Mouse (Mus musculus): ENCODE data around the gene Macrod2. TPM values are rescaled to one million over a fixed set of nuclear protein-coding genes. Genes with fewer than 3 reads are reported as not detected.

The Macrod2 gene
- total and polyA plus RNA-seq, 2 experiments = 2.0 to 3.3 TPM

DNA sequence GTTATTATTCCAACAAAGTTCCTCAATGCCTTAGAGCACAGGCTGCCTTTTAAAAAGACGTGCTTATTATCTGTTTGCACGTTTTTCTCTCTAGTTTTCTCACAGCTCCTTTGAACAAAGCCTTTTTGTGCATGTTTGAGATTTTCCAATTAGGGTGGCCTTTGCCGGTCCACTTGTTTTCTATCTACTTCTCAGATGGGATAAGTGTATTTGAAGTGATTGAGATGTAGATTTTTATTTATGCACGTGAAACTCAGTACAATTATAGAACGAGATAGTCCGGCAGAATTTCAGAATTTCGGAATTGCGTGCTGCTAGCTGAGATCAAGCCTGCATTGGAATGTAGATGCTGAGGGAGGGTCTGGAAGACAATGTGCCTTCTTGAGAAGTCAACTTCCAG lies 138.5 kb downstream of the Macrod2 start:
- 88% methylated on average over 8 of the region's 8 CpGs for WGBS
- H3K36me3 ChIP-seq (ENCODE audit: control insufficient read depth, insufficient read depth, low read length) = no peaks in the 10 kb centered on the region
- no peaks in the 10 kb centered on the region for H3K4me1 ChIP-seq (ENCODE audit: control insufficient read depth, insufficient read depth, low read length)
- H3K27me3 ChIP-seq (ENCODE audit: control insufficient read depth, insufficient read depth, low read length) = no peaks in the 10 kb centered on the region
- no peak for DNase-seq (ENCODE audit: extremely low read depth, low read depth, low spot score)
- H3K27ac ChIP-seq (replicated peaks; ENCODE audit: insufficient read depth, low read depth, low read length) = no peak overlapping the region
- no peak for TF ChIP-seq CTCF (IDR thresholded peaks at IDR 0.05; ENCODE audit: low read depth, low read length)
- no peak overlapping the region for H3K4me3 ChIP-seq (ENCODE audit: insufficient read depth, low read depth, low read length)
- no peaks in the 10 kb centered on the region for H3K79me2 ChIP-seq (ENCODE audit: control insufficient read depth, insufficient read depth, low read length)
- no peak overlapping the region for H3K9ac ChIP-seq (ENCODE audit: low read depth, low read length)

DNA sequence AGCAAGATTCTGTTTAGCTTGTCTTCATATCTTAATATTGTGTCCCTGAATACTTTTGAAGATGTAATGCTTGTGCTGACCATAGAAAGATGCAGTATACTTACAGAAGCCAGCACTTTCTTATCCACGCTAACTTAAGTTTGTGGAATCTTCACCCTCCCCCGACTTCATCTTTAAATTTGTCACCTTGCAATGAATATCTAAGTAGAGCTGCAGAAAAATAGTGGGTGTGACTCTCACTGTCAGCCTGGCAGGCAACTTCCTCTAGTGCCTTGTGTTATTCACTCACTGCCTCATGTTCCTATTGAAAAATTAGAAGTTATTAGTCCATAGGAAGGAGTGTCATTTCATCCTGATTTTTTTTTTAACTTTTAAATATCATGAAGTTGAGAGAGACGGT lies 139.5 kb downstream of the Macrod2 start:
- H3K27me3 ChIP-seq (ENCODE audit: control insufficient read depth, insufficient read depth, low read length) = no peaks in the 10 kb centered on the region
- no peak for DNase-seq (ENCODE audit: extremely low read depth, low read depth, low spot score)
- H3K79me2 ChIP-seq (ENCODE audit: control insufficient read depth, insufficient read depth, low read length) = no peaks in the 10 kb centered on the region
- no peaks in the 10 kb centered on the region for H3K36me3 ChIP-seq (ENCODE audit: control insufficient read depth, insufficient read depth, low read length)
- 88% methylated on average over 3 of the region's 3 CpGs for WGBS
- H3K4me1 ChIP-seq (ENCODE audit: control insufficient read depth, insufficient read depth, low read length) = no peaks in the 10 kb centered on the region
- H3K9ac ChIP-seq (ENCODE audit: low read depth, low read length) = no peak overlapping the region
- no peak for TF ChIP-seq POLR2A (IDR thresholded peaks at IDR 0.05; ENCODE audit: extremely low read depth, insufficient read depth, low read length)
- no peak for TF ChIP-seq CTCF (IDR thresholded peaks at IDR 0.05; ENCODE audit: low read depth, low read length)
- no peak overlapping the region for H3K4me3 ChIP-seq (ENCODE audit: insufficient read depth, low read depth, low read length)
- H3K27ac ChIP-seq (replicated peaks; ENCODE audit: insufficient read depth, low read depth, low read length) = no peak overlapping the region

DNA sequence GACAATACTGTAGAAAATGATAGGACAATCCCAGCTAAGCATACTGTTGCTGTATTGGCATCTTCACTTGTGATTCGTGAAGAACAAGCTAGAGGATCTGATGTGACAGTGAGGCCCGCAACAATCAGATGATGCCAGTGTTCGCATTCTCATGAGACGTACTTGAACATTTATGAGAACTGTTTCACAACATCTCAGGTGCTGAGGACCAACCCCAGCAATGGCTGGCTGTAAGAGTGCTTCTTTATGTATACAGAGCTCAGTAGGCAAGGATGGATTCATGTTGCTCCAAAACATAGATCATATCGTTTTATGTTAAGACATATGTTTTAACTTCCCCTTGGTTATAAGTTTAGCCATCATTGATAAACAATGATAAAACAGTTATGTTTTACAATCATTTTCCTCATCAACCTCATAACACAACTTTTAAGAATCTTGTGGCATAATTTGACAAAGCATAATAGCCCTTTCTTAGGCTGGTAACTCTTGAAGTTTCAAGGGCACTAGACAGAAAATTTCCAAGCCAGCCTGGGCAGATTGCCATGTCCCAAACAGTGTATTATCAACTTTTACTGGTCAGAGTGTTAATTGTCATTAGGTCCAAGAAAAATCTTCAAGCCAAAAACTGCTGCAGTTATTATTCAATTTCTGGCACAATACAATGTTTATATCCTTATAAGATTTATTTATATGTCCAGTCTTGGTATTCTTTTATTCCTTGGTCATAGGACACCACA lies 140.9 kb downstream of the Macrod2 start:
- no peak for TF ChIP-seq CTCF (IDR thresholded peaks at IDR 0.05; ENCODE audit: low read depth, low read length)
- TF ChIP-seq POLR2A (IDR thresholded peaks at IDR 0.05; ENCODE audit: extremely low read depth, insufficient read depth, low read length) = no peak

GRCm38 (mm10) chr2:140549286-140549685 lies 154.2 kb downstream of the Macrod2 start:
- Histone ChIP-seq H3K36me3 (ENCODE audit: control insufficient read depth, insufficient read depth, low read length) (no peaks in the 10 kb centered on the region), H3K4me1 (ENCODE audit: control insufficient read depth, insufficient read depth, low read length) (no peaks in the 10 kb centered on the region), H3K4me3 (ENCODE audit: insufficient read depth, low read depth, low read length) (no peak overlapping the region), H3K27ac (replicated peaks; ENCODE audit: insufficient read depth, low read depth, low read length) (no peak overlapping the region), H3K79me2 (ENCODE audit: control insufficient read depth, insufficient read depth, low read length) (no peaks in the 10 kb centered on the region), H3K27me3 (ENCODE audit: control insufficient read depth, insufficient read depth, low read length) (no peaks in the 10 kb centered on the region), H3K9ac (ENCODE audit: low read depth, low read length) (no peak overlapping the region)
- 84% methylated on average over 2 of the region's 2 CpGs for WGBS
- no peak for DNase-seq (ENCODE audit: extremely low read depth, low read depth, low spot score)
- TF ChIP-seq POLR2A (IDR thresholded peaks at IDR 0.05; ENCODE audit: extremely low read depth, insufficient read depth, low read length) = no peak
- no peak for TF ChIP-seq CTCF (IDR thresholded peaks at IDR 0.05; ENCODE audit: low read depth, low read length)

More for the DNA sequence above, 140.9 kb downstream of the Macrod2 start:
- Histone ChIP-seq H3K4me3 (ENCODE audit: insufficient read depth, low read depth, low read length) (no peak overlapping the region), H3K36me3 (ENCODE audit: control insufficient read depth, insufficient read depth, low read length) (no peaks in the 10 kb centered on the region), H3K9ac (ENCODE audit: low read depth, low read length) (no peak overlapping the region), H3K4me1 (ENCODE audit: control insufficient read depth, insufficient read depth, low read length) (no peaks in the 10 kb centered on the region), H3K27me3 (ENCODE audit: control insufficient read depth, insufficient read depth, low read length) (no peaks in the 10 kb centered on the region), H3K79me2 (ENCODE audit: control insufficient read depth, insufficient read depth, low read length) (no peaks in the 10 kb centered on the region), H3K27ac (replicated peaks; ENCODE audit: insufficient read depth, low read depth, low read length) (no peak overlapping the region)
- WGBS = 86% methylated on average over 5 of the region's 5 CpGs
- DNase-seq (ENCODE audit: extremely low read depth, low read depth, low spot score) = no peak

GRCm38 (mm10) chr2:140561426-140561825 lies 166.3 kb downstream of the Macrod2 start:
- no peaks in the 10 kb centered on the region for H3K27me3 ChIP-seq (ENCODE audit: control insufficient read depth, insufficient read depth, low read length)
- TF ChIP-seq CTCF (IDR thresholded peaks at IDR 0.05; ENCODE audit: low read depth, low read length) (no peak), POLR2A (IDR thresholded peaks at IDR 0.05; ENCODE audit: extremely low read depth, insufficient read depth, low read length) (no peak)
- no peaks in the 10 kb centered on the region for H3K79me2 ChIP-seq (ENCODE audit: control insufficient read depth, insufficient read depth, low read length)
- no peaks in the 10 kb centered on the region for H3K36me3 ChIP-seq (ENCODE audit: control insufficient read depth, insufficient read depth, low read length)
- H3K9ac ChIP-seq (ENCODE audit: low read depth, low read length) = no peak overlapping the region
- H3K27ac ChIP-seq (replicated peaks; ENCODE audit: insufficient read depth, low read depth, low read length) = no peak overlapping the region
- DNase-seq (ENCODE audit: extremely low read depth, low read depth, low spot score) = no peak
- 81% methylated on average over 2 of the region's 2 CpGs for WGBS
- H3K4me3 ChIP-seq (ENCODE audit: insufficient read depth, low read depth, low read length) = no peak overlapping the region
- no peaks in the 10 kb centered on the region for H3K4me1 ChIP-seq (ENCODE audit: control insufficient read depth, insufficient read depth, low read length)

GRCm38 (mm10) chr2:140570874-140571273 lies 175.8 kb downstream of the Macrod2 start:
- DNase-seq (ENCODE audit: extremely low read depth, low read depth, low spot score) = no peak
- Histone ChIP-seq H3K27me3 (ENCODE audit: control insufficient read depth, insufficient read depth, low read length) (no peaks in the 10 kb centered on the region), H3K27ac (replicated peaks; ENCODE audit: insufficient read depth, low read depth, low read length) (no peak overlapping the region), H3K4me3 (ENCODE audit: insufficient read depth, low read depth, low read length) (no peak overlapping the region), H3K79me2 (ENCODE audit: control insufficient read depth, insufficient read depth, low read length) (no peaks in the 10 kb centered on the region), H3K4me1 (ENCODE audit: control insufficient read depth, insufficient read depth, low read length) (no peaks in the 10 kb centered on the region), H3K36me3 (ENCODE audit: control insufficient read depth, insufficient read depth, low read length) (no peaks in the 10 kb centered on the region), H3K9ac (ENCODE audit: low read depth, low read length) (no peak overlapping the region)
- no peak for TF ChIP-seq POLR2A (IDR thresholded peaks at IDR 0.05; ENCODE audit: extremely low read depth, insufficient read depth, low read length)
- no peak for TF ChIP-seq CTCF (IDR thresholded peaks at IDR 0.05; ENCODE audit: low read depth, low read length)
- 82% methylated on average over 6 of the region's 6 CpGs for WGBS
